14 mouse cellular contexts compared by ENCODE assay signal in the genomic region with DNA sequence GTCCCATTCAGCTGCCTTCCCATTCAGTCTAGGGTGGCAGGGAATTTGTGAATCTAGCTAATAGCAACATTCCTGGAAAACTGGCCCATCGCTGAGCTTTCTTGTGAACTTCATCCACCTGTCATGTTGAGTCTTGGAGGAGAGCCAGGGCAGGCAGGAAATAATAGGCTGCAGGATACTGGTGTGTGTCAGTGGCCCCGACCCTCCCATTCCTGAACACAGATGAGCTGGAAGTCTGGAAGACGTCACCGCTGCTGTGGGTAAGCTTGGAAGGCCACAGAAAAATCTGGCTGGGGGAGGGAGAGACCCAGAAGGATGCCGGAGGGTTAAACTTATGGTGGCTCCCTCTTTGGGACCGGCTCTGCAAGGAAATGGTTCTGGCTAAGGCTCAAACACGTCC. TPM values are rescaled to one million over a fixed set of nuclear protein-coding genes. Genes with fewer than 3 reads are reported as not detected.
DNase-seq lines count a peak whose midpoint lies in the region; ATAC-seq and TF ChIP-seq lines count a peak whose summit lies in the region.
"Had no signal": no experiment of that assay in that cellular context is flagged by ENCODE, and none has a peak within 500 bp of the region (broad histone marks: within the 10 kb centered on the region; RNA-seq: fewer than 3 reads in every experiment).

No protein-coding gene starts in this region.

- no peaks in the 10 kb centered on the region for H3K27me3 ChIP-seq in intestine, embryonic 14.5 days (replicated peaks; ENCODE audit: control insufficient read depth, insufficient read depth, low read length)
- no peaks in the 10 kb centered on the region for H3K27me3 ChIP-seq in intestine, postnatal 0 days (replicated peaks; ENCODE audit: control insufficient read depth, insufficient read depth, low read length)
- H3K27me3 ChIP-seq in embryonic facial prominence, embryonic 12.5 days, result no peaks in the 10 kb centered on the region
- H3K27me3 ChIP-seq in lung, postnatal 0 days (replicated peaks; ENCODE audit: insufficient read depth, low read length), result no peaks in the 10 kb centered on the region
- H3K27me3 ChIP-seq: neural tube, embryonic 12.5 days had no signal

- no peak overlapping the region for H3K4me2 ChIP-seq in intestine, embryonic 14.5 days (ENCODE audit: low read length)
- no peak overlapping the region for H3K4me2 ChIP-seq in intestine, postnatal 0 days (replicated peaks; ENCODE audit: low read depth)
- H3K4me2 ChIP-seq in embryonic facial prominence, embryonic 12.5 days (replicated peaks), result no peak overlapping the region
- H3K4me2 ChIP-seq in lung, postnatal 0 days (replicated peaks; ENCODE audit: low read depth, low read length), result no peak overlapping the region
- H3K4me2 ChIP-seq: neural tube, embryonic 12.5 days had no signal

- H3K4me1 ChIP-seq in intestine, embryonic 14.5 days (replicated peaks; ENCODE audit: control insufficient read depth, insufficient read depth, low read length), result peaks cover 8% of the 10 kb centered on the region; the same call in 1 of the 2 replicates
- no peaks in the 10 kb centered on the region for H3K4me1 ChIP-seq in intestine, postnatal 0 days (replicated peaks; ENCODE audit: control insufficient read depth, insufficient read depth, low read length)
- peaks cover 26% of the 10 kb centered on the region for H3K4me1 ChIP-seq in embryonic facial prominence, embryonic 12.5 days
- no peaks in the 10 kb centered on the region for H3K4me1 ChIP-seq in lung, postnatal 0 days (ENCODE audit: insufficient read depth, low read depth, low read length)
- H3K4me1 ChIP-seq: neural tube, embryonic 12.5 days had no signal

- no peak for DNase-seq in intestine, embryonic 14.5 days (ENCODE audit: low spot score)
- DNase-seq in heart, postnatal 10 days, result peak; percentile 51 to 62
- DNase-seq in lung, postnatal 0 days (ENCODE audit: low spot score), result peak; percentile 76
- no peak for DNase-seq in frontal cortex, postnatal 36 days (ENCODE audit: low spot score in 2 of 2)
- no peak for DNase-seq in thymus, postnatal 25 days
- no peak for DNase-seq in spleen, postnatal 10 days (ENCODE audit: low spot score in 2 of 2)
- DNase-seq: forebrain, postnatal 0 days; left cerebral cortex, postnatal 4 days; thymus, adult 18-20 months had no signal

- TF ChIP-seq EP300 in lung, postnatal 0 days (IDR thresholded peaks at IDR 0.05), result peak; percentile 95

- 16% methylated on average over 7 of the region's 7 CpGs for WGBS in intestine, embryonic 14.5 days
- 53% methylated on average over 7 of the region's 7 CpGs for WGBS in intestine, postnatal 0 days
- WGBS in embryonic facial prominence, embryonic 12.5 days, result 44% methylated on average over 7 of the region's 7 CpGs
- 34% methylated on average over 7 of the region's 7 CpGs for WGBS in lung, postnatal 0 days

- TF ChIP-seq CTCF in intestine, postnatal 0 days (IDR thresholded peaks at IDR 0.05; ENCODE audit: low read depth), result no peak
- TF ChIP-seq CTCF in lung, postnatal 0 days (IDR thresholded peaks at IDR 0.05), result no peak

- no peak overlapping the region for H3K9ac ChIP-seq in intestine, embryonic 14.5 days (ENCODE audit: low read length)
- no peak overlapping the region for H3K9ac ChIP-seq in intestine, postnatal 0 days (ENCODE audit: low read depth, low read length)
- H3K9ac ChIP-seq in embryonic facial prominence, embryonic 12.5 days, result no peak overlapping the region
- no peak overlapping the region for H3K9ac ChIP-seq in lung, postnatal 0 days (replicated peaks; ENCODE audit: low read depth)
- H3K9ac ChIP-seq: forebrain, postnatal 0 days; neural tube, embryonic 12.5 days had no signal

- 0 out of 2 replicates have a peak, but pooled peaks cover 4% of the 10 kb centered on the region for H3K9me3 ChIP-seq in intestine, embryonic 14.5 days (ENCODE audit: control insufficient read depth, low read length)
- H3K9me3 ChIP-seq in intestine, postnatal 0 days (ENCODE audit: control insufficient read depth), result 0 out of 2 replicates have a peak, but pooled peaks cover 4% of the 10 kb centered on the region
- H3K9me3 ChIP-seq in embryonic facial prominence, embryonic 12.5 days, result 0 out of 2 replicates have a peak, but pooled peaks cover 2% of the 10 kb centered on the region
- no peaks in the 10 kb centered on the region for H3K9me3 ChIP-seq in lung, postnatal 0 days (ENCODE audit: low read length)

- H3K27ac ChIP-seq in intestine, embryonic 14.5 days (ENCODE audit: low read depth), result peak overlapping the region; percentile 54; the same call in 1 of the 2 replicates
- H3K27ac ChIP-seq in intestine, postnatal 0 days (ENCODE audit: low read depth, low read length), result no peak overlapping the region
- H3K27ac ChIP-seq in embryonic facial prominence, embryonic 12.5 days, result no peak overlapping the region
- H3K27ac ChIP-seq in lung, postnatal 0 days (ENCODE audit: low read length), result peak overlapping the region; percentile 66; the same call in 1 of the 2 replicates
- H3K27ac ChIP-seq: neural tube, embryonic 12.5 days had no signal

- no peaks in the 10 kb centered on the region for H3K36me3 ChIP-seq in intestine, embryonic 14.5 days (ENCODE audit: control insufficient read depth, insufficient read depth, low read length)
- no peaks in the 10 kb centered on the region for H3K36me3 ChIP-seq in intestine, postnatal 0 days (ENCODE audit: control insufficient read depth, insufficient read depth)
- no peaks in the 10 kb centered on the region for H3K36me3 ChIP-seq in embryonic facial prominence, embryonic 12.5 days
- H3K36me3 ChIP-seq in lung, postnatal 0 days (ENCODE audit: insufficient read depth, low read length), result no peaks in the 10 kb centered on the region
- H3K36me3 ChIP-seq: neural tube, embryonic 12.5 days had no signal

- intact Hi-C loops in heart, postnatal 10 days (cut with DNase I), result no loop called here

- peak; percentile 75; the same call in 1 of the 2 replicates for ATAC-seq in intestine, embryonic 14.5 days (replicated peaks; ENCODE audit: low FRiP score, low TSS enrichment, low read depth)
- no peak for ATAC-seq in intestine, postnatal 0 days
- ATAC-seq in embryonic facial prominence, embryonic 12.5 days (ENCODE audit: insufficient number of reproducible peaks, insufficient read depth, low FRiP score, low TSS enrichment), result 0 out of 2 replicates have a peak, but pooled peaks have one; percentile 41
- peak; percentile 91 for ATAC-seq in lung, postnatal 0 days
- ATAC-seq: forebrain, postnatal 0 days had no signal

- H3K4me3 ChIP-seq in intestine, embryonic 14.5 days (ENCODE audit: low read depth, low read length), result no peak overlapping the region
- no peak overlapping the region for H3K4me3 ChIP-seq in intestine, postnatal 0 days (ENCODE audit: low read depth, low read length)
- H3K4me3 ChIP-seq in embryonic facial prominence, embryonic 12.5 days, result no peak overlapping the region
- no peak overlapping the region for H3K4me3 ChIP-seq in lung, postnatal 0 days (ENCODE audit: low read depth, low read length)
- H3K4me3 ChIP-seq: neural tube, embryonic 12.5 days had no signal

RNA-seq across cellular contexts. Expression of a gene that starts 24.3 kb away (rescaled TPM):
- polyA plus RNA-seq in intestine, embryonic 14.5 days (2014; fragmentation: Nextera tagmentation; extraction: Ambion mirVana), result 17.3 and 19.2 TPM in 2 replicates
- 11.0 and 11.4 TPM in 2 replicates for polyA plus RNA-seq in intestine, postnatal 0 days (2015; fragmentation: Nextera tagmentation; extraction: Ambion mirVana)
- polyA plus RNA-seq in embryonic facial prominence, embryonic 12.5 days (2016; fragmentation: Nextera tagmentation; extraction: Ambion mirVana), result 25.9 and 27.5 TPM in 2 replicates
- 10 to 100 TPM; 20.4 to 39.3 TPM for total RNA-seq in heart, postnatal 10 days (2021)
- polyA plus RNA-seq in lung, postnatal 0 days (2015; fragmentation: Nextera tagmentation; extraction: Ambion mirVana), result 266 and 283 TPM in 2 replicates
- total RNA-seq: hematopoietic stem cell, adult 5-6 weeks; megakaryocyte-erythroid progenitor cell, adult 5-6 weeks had no signal

RNA-seq across cellular contexts. Expression of a gene that starts 51.7 kb away (rescaled TPM):
- 9.7 and 10.4 TPM in 2 replicates for polyA plus RNA-seq in intestine, embryonic 14.5 days (2014; fragmentation: Nextera tagmentation; extraction: Ambion mirVana)
- polyA plus RNA-seq in intestine, postnatal 0 days (2015; fragmentation: Nextera tagmentation; extraction: Ambion mirVana), result 10.5 TPM in 2 replicates
- polyA plus RNA-seq in embryonic facial prominence, embryonic 12.5 days (2016; fragmentation: Nextera tagmentation; extraction: Ambion mirVana), result 7.5 and 7.7 TPM in 2 replicates
- total RNA-seq in heart, postnatal 10 days (2021), result 1 to 10 TPM; 4.5 to 5.6 TPM
- polyA plus RNA-seq in lung, postnatal 0 days (2015; fragmentation: Nextera tagmentation; extraction: Ambion mirVana), result 11.0 and 11.5 TPM in 2 replicates

Comparison
In these comparisons a context has a peak if more than half of its experiments do, and no peak if none do; other contexts are left out.
1. H3K27ac ChIP-seq: peak in intestine, embryonic 14.5 days (single experiment) and lung, postnatal 0 days (single experiment); none in intestine, postnatal 0 days (single experiment) and embryonic facial prominence, embryonic 12.5 days (single experiment).
2. DNase-seq: peak in heart, postnatal 10 days (2 of 2) and lung, postnatal 0 days (single experiment); none in intestine, embryonic 14.5 days (single experiment), frontal cortex, postnatal 36 days (0 of 2), thymus, postnatal 25 days (single experiment) and spleen, postnatal 10 days (0 of 2).